Mouse (Mus musculus) forebrain, embryonic 11.5 days (tissue): ENCODE data around the gene Zdhhc7. TPM values are rescaled to one million over a fixed set of nuclear protein-coding genes. Genes with fewer than 3 reads are reported as not detected.

Experiments used
- ATAC-seq: fragments of 200-750 bp; cut with Nextera tagmentation; replicated peaks from 2 replicates; pipeline ENCODE4 v1.8.0; 2017; ENCODE audit warnings: moderate TSS enrichment; ENCODE audit not compliant: low FRiP score
- DNase-seq: peaks from one replicate; pipeline ENCODE4 v3.0.0-alpha.2; 2017; ENCODE audit warnings: low spot score
- H3K27ac ChIP-seq: fragments of 300-500 bp; sonication (generic); 2 replicates; pipeline ENCODE4 v1.5.1; 2014; ENCODE audit warnings: low read depth, low read length
- H3K27me3 ChIP-seq: fragments of 300-500 bp; sonication (generic); 2 replicates; pipeline ENCODE4 v1.6.1; 2014; ENCODE audit warnings: mild to moderate bottlenecking, low read length, mixed read lengths; ENCODE audit not compliant: control insufficient read depth, insufficient read depth
- H3K36me3 ChIP-seq: fragments of 300-500 bp; sonication (generic); 2 replicates; pipeline ENCODE4 v1.6.1; 2014; ENCODE audit warnings: mild to moderate bottlenecking, low read length, moderate library complexity, mixed read lengths; ENCODE audit not compliant: control insufficient read depth, insufficient read depth
- H3K4me1 ChIP-seq: fragments of 300-500 bp; sonication (generic); replicated peaks from 2 replicates; pipeline ENCODE4 v1.6.1; 2014; ENCODE audit warnings: low read length, mixed read lengths; ENCODE audit not compliant: control insufficient read depth, insufficient read depth
- H3K4me2 ChIP-seq: fragments of 300-500 bp; sonication (generic); 2 replicates; pipeline ENCODE4 v1.6.1; 2014; ENCODE audit warnings: low read depth, mild to moderate bottlenecking, low read length, moderate library complexity, mixed read lengths; ENCODE audit not compliant: severe bottlenecking
- H3K4me3 ChIP-seq: fragments of 300-500 bp; sonication (generic); 2 replicates; pipeline ENCODE4 v1.5.1; 2014; ENCODE audit warnings: low read depth, low read length
- H3K9ac ChIP-seq: fragments of 300-500 bp; sonication (generic); 2 replicates; pipeline ENCODE4 v1.6.1; 2014; ENCODE audit warnings: low read length
- H3K9me3 ChIP-seq: fragments of 300-500 bp; sonication (generic); 2 replicates; pipeline ENCODE4 v1.6.1; 2016; ENCODE audit warnings: low read length, mixed read lengths; ENCODE audit not compliant: control insufficient read depth
- WGBS: fragments of 180-500 bp; shearing (Covaris S2); extraction: QIAGEN DNeasy Blood & Tissue Kit; methylation state at CpG from one replicate; pipeline ENCODE4 v1.1.7; 2014; 5-methylcytosine and 5-hydroxymethylcytosine counted together
- polyA plus RNA-seq: library from polyadenylated mRNA; unstranded; fragments of >200 nt; fragmentation: Nextera tagmentation; extraction: Ambion mirVana; gene quantifications from 2 replicates; pipeline ENCODE4 v1.2.1, GENCODE M21; 2014

The Zdhhc7 gene
- polyA plus RNA-seq, 1 experiment from 2014 or later, result 29.9 TPM

DNA sequence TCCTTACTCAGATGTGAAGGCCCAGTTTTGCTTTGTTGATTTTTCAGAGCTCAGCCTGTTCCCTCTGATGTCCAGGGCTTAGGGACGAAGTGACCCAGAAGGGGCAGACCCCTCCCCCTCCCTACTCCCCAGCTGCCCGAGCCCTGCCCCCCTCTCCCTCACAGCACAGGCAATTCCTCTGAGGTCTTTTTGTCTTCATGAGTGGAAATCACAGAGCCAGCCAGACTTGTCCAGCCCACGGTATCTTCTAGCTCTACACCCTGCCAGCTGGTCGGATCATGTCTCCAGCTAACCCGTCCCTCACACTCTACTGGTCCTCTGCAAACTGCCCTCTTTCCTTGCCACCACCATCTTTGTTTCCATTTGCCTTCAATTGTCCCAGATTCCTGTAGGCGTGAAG is 66.8 kb downstream of the Zdhhc7 start:
- H3K9me3 ChIP-seq, result no peaks in the 10 kb centered on the region
- no peak overlapping the region for H3K4me3 ChIP-seq
- DNase-seq, result no peak
- ATAC-seq, result no peak; the same call in 1 of the 2 replicates
- 31% methylated on average over 6 of the region's 6 CpGs for WGBS
- H3K36me3 ChIP-seq, result no peaks in the 10 kb centered on the region
- H3K27ac ChIP-seq, result no peak overlapping the region
- H3K9ac ChIP-seq, result no peak overlapping the region
- H3K27me3 ChIP-seq, result no peaks in the 10 kb centered on the region
- no peak overlapping the region for H3K4me2 ChIP-seq
- 0 out of 2 replicates have a peak, but pooled peaks cover 2% of the 10 kb centered on the region for H3K4me1 ChIP-seq

DNA sequence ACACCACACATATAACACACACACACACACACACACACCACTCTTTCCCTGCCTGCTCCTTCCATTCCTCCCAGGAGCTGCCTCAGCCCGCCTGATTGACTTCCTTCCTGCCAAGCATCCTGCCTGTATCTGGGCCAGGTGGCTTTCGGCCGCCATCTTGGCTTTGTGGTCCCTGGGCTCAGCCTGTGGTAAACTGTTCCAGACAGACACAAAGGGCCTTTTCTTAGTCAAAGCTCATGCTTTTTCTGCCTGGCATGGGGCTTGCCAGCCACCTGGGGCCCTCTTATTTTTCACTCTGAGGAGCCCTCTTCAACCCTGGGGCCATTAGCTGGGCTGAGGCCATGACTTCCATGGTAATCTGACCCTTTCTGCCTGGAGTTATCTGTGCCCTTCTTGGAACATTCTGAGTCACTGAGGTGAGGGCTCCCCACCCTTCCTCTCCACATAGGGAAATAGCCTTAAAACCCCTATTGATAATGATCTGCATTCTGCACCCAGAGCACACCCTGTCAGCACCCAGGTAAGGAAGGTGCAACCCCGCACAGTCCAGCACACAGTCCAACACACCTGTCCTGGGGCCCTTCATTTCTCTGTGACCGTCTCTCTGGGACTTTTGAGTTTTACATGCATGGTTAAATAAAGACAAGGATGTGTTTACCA is 68.6 kb downstream of the Zdhhc7 start:
- H3K9ac ChIP-seq, result no peak overlapping the region
- H3K36me3 ChIP-seq, result no peaks in the 10 kb centered on the region
- DNase-seq (no peak), ATAC-seq (no peak)
- WGBS, result 85% methylated on average over 5 of the region's 5 CpGs
- H3K9me3 ChIP-seq, result no peaks in the 10 kb centered on the region
- 0 out of 2 replicates have a peak, but pooled peaks cover 2% of the 10 kb centered on the region for H3K4me1 ChIP-seq
- no peak overlapping the region for H3K4me2 ChIP-seq
- H3K27ac ChIP-seq, result no peak overlapping the region
- H3K27me3 ChIP-seq, result no peaks in the 10 kb centered on the region
- H3K4me3 ChIP-seq, result no peak overlapping the region

Other genes with a start within 250 kb of the Zdhhc7 start
- gene Klhl36, start 239.2 kb downstream of the Zdhhc7 start, polyA plus RNA-seq, result 7.3 and 9.9 TPM in 2 replicates
- 209 and 210 TPM in 2 replicates for gene Usp10, start 191.1 kb downstream of the Zdhhc7 start, polyA plus RNA-seq
- gene Gm20388, start 190.6 kb downstream of the Zdhhc7 start, polyA plus RNA-seq, result not detected in 2 replicates
- gene Crispld2, start 109.0 kb downstream of the Zdhhc7 start, polyA plus RNA-seq, result 1.6 and 2.1 TPM in 2 replicates
- gene 6430548M08Rik, start 12.7 kb upstream of the Zdhhc7 start, polyA plus RNA-seq, result 9.9 and 10.0 TPM in 2 replicates
- gene Fam92b, start 76.0 kb upstream of the Zdhhc7 start, polyA plus RNA-seq, result 2.0 and 2.1 TPM in 2 replicates
- 22.2 and 23.6 TPM in 2 replicates for gene Gse1, start 127.0 kb upstream of the Zdhhc7 start, polyA plus RNA-seq